Mouse (Mus musculus): ENCODE data around the gene Cnnm2.

- TF ChIP-seq POLR2A (IDR thresholded peaks at IDR 0.05; ENCODE audit: borderline replicate concordance, extremely low read depth, low read depth, low read length), result no peak
- no peak for TF ChIP-seq CTCF (IDR thresholded peaks at IDR 0.05; ENCODE audit: insufficient read depth, low read length)
Measured at GRCm38 (mm10) chr19:46835339-46835738, 73.9 kb downstream of the Cnnm2 start.
